Mouse (Mus musculus) intestine, embryonic 16.5 days (tissue): ENCODE measurements around the gene Gng7. TPM values are rescaled to one million over a fixed set of nuclear protein-coding genes. Genes with fewer than 3 reads are reported as not detected.
A peak's percentile ranks its signal among the peaks of the same experiment; 100 is the strongest.

Source experiments
- ATAC-seq: fragments of 200-750 bp; cut with Nextera tagmentation; 2 replicates; pipeline ENCODE4 v1.8.0; 2017; ENCODE audit warnings: moderate TSS enrichment, moderate library complexity
- H3K27ac ChIP-seq: fragments of 300-500 bp; sonication (generic); 2 replicates; pipeline ENCODE4 v1.5.1; 2014; ENCODE audit warnings: mild to moderate bottlenecking, low read length
- H3K27me3 ChIP-seq: fragments of 300-500 bp; sonication (generic); replicated peaks from 2 replicates; pipeline ENCODE4 v1.6.1; 2014; ENCODE audit warnings: low read length, control low read depth, mixed read lengths; ENCODE audit not compliant: control insufficient read depth, insufficient read depth
- H3K36me3 ChIP-seq: fragments of 300-500 bp; sonication (generic); 2 replicates; pipeline ENCODE4 v1.6.1; 2014; ENCODE audit warnings: low read length, control low read depth; ENCODE audit not compliant: control insufficient read depth, insufficient read depth
- H3K4me1 ChIP-seq: fragments of 300-500 bp; sonication (generic); 2 replicates; pipeline ENCODE4 v1.6.1; 2014; ENCODE audit warnings: low read length, control low read depth, mixed read lengths; ENCODE audit not compliant: control insufficient read depth, insufficient read depth
- H3K4me2 ChIP-seq: fragments of 300-500 bp; sonication (generic); 2 replicates; pipeline ENCODE4 v1.6.1; 2014; ENCODE audit warnings: low read depth, low read length, control low read depth
- H3K4me3 ChIP-seq: fragments of 300-500 bp; sonication (generic); 2 replicates; pipeline ENCODE4 v1.5.1; 2014; ENCODE audit warnings: mild to moderate bottlenecking, low read length
- H3K9ac ChIP-seq: fragments of 300-500 bp; sonication (generic); 2 replicates; pipeline ENCODE4 v1.6.1; 2014; ENCODE audit warnings: low read depth, low read length
- H3K9me3 ChIP-seq: fragments of 300-500 bp; sonication (generic); 2 replicates; pipeline ENCODE4 v1.6.1; 2016; ENCODE audit warnings: low read length, control low read depth; ENCODE audit not compliant: control insufficient read depth
- WGBS: fragments of 180-500 bp; shearing (Covaris S2); extraction: QIAGEN DNeasy Blood & Tissue Kit; methylation state at CpG from one replicate; pipeline ENCODE4 v1.1.7; 2014; 5-methylcytosine and 5-hydroxymethylcytosine counted together
- polyA plus RNA-seq: library from polyadenylated mRNA; unstranded; fragments of >200 nt; fragmentation: Nextera tagmentation; extraction: Ambion mirVana; gene quantifications from 2 replicates; pipeline ENCODE4 v1.2.1, GENCODE M21; 2015

The Gng7 gene
- polyA plus RNA-seq, 1 experiment from 2014 or later: 3.6 TPM

DNA sequence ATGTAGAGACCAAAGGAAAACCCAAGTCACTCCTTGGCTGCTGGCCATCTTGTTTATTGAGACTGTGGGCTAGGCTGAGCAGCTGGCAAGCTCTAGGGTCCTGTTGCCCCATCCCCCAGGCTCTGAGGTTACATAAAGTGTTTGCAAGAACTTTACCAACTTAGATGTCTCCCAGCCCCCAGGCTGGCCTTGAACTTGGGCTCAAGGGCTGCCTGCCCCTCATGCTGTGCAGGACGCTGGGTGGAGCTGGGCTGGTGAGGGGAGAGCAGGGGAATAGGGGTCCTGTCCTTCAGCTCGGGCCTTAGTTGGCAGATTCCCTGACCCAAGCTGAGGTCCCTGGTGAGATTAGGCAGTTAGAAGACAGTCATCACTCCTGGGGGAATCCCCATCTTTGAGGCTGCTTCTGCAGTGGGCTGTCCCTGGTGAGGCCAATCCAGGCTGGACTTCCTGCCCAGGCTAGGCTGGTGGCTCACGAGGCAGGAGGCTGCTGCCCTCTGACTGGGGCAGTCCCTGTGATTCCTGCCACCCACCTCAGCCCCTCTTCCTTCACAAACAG is 47.6 kb downstream of the Gng7 start:
- H3K4me2 ChIP-seq: no peak overlapping the region
- H3K27me3 ChIP-seq: no peaks in the 10 kb centered on the region
- no peak overlapping the region for H3K27ac ChIP-seq
- 47% methylated on average over 3 of the region's 3 CpGs for WGBS
- H3K9ac ChIP-seq: 0 out of 2 replicates have a peak overlapping the region, but pooled peaks have one; percentile 13
- no peaks in the 10 kb centered on the region for H3K36me3 ChIP-seq
- H3K4me1 ChIP-seq: peaks cover 45% of the 10 kb centered on the region
- H3K9me3 ChIP-seq: peaks cover 2% of the 10 kb centered on the region; the same call in 1 of the 2 replicates
- no peak overlapping the region for H3K4me3 ChIP-seq
- ATAC-seq: no peak

- Histone ChIP-seq H3K4me1 (peaks cover 40% of the 10 kb centered on the region), H3K27ac (no peak overlapping the region), H3K4me3 (no peak overlapping the region), H3K9me3 (peaks cover 2% of the 10 kb centered on the region; the same call in 1 of the 2 replicates), H3K4me2 (no peak overlapping the region), H3K36me3 (no peaks in the 10 kb centered on the region), H3K27me3 (no peaks in the 10 kb centered on the region), H3K9ac (no peak overlapping the region)
- 41% methylated on average over 12 of the region's 12 CpGs for WGBS
- no peak for ATAC-seq
Observed at GRCm38 (mm10) chr10:80966296-80966695, 48.4 kb downstream of the Gng7 start.

- H3K36me3 ChIP-seq: no peaks in the 10 kb centered on the region
- H3K4me1 ChIP-seq: peaks cover 44% of the 10 kb centered on the region
- no peaks in the 10 kb centered on the region for H3K27me3 ChIP-seq
- H3K27ac ChIP-seq: peak overlapping the region; percentile 19
- H3K4me3 ChIP-seq: no peak overlapping the region
- no peaks in the 10 kb centered on the region for H3K9me3 ChIP-seq
- ATAC-seq: no peak
- 0 out of 2 replicates have a peak overlapping the region, but pooled peaks have one; percentile 28 for H3K9ac ChIP-seq
- WGBS: 52% methylated on average over 12 of the region's 12 CpGs
- no peak overlapping the region for H3K4me2 ChIP-seq
Observed at GRCm38 (mm10) chr10:80963031-80963975, 51.4 kb downstream of the Gng7 start.

GRCm38 (mm10) chr10:80962585-80962984 is 52.2 kb downstream of the Gng7 start:
- H3K27me3 ChIP-seq: no peaks in the 10 kb centered on the region
- peak overlapping the region; percentile 84 for H3K27ac ChIP-seq
- no peaks in the 10 kb centered on the region for H3K9me3 ChIP-seq
- peaks cover 44% of the 10 kb centered on the region for H3K4me1 ChIP-seq
- H3K36me3 ChIP-seq: no peaks in the 10 kb centered on the region
- no peak overlapping the region for H3K9ac ChIP-seq
- 52% methylated on average over 5 of the region's 5 CpGs for WGBS
- H3K4me2 ChIP-seq: no peak overlapping the region
- ATAC-seq: no peak
- no peak overlapping the region for H3K4me3 ChIP-seq

DNA sequence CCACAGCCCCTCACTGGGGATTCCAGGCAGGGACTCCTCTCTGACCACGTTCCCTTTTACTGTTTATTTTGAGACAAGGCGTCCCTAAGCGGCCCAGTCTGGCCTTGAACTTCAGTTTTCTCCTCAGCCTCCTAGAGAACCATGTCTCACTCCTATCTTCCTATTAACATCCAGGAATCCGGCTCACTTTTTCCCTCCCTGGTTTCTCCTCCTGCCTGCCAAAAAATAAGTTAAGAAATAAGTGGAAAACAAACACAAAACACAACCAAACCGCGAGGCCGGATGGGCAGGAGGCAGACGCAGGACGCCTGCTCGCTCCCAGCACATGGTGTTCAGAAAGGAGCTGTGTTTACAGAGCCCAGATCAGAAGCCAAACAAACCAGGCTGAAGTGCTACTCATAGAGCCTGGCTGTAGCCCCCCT is 52.7 kb downstream of the Gng7 start:
- Histone ChIP-seq H3K4me3 (no peak overlapping the region), H3K27ac (peak overlapping the region; percentile 84), H3K36me3 (no peaks in the 10 kb centered on the region), H3K4me2 (no peak overlapping the region), H3K27me3 (no peaks in the 10 kb centered on the region), H3K4me1 (peaks cover 40% of the 10 kb centered on the region), H3K9ac (no peak overlapping the region), H3K9me3 (no peaks in the 10 kb centered on the region)
- WGBS: 34% methylated on average over 10 of the region's 10 CpGs
- peak; percentile 61 for ATAC-seq

GRCm38 (mm10) chr10:80960551-80961508 is 53.9 kb downstream of the Gng7 start:
- Histone ChIP-seq H3K4me3 (no peak overlapping the region), H3K4me2 (no peak overlapping the region), H3K36me3 (no peaks in the 10 kb centered on the region), H3K9me3 (no peaks in the 10 kb centered on the region), H3K27me3 (no peaks in the 10 kb centered on the region), H3K4me1 (peaks cover 29% of the 10 kb centered on the region), H3K9ac (no peak overlapping the region), H3K27ac (peak overlapping the region; percentile 88)
- ATAC-seq: peak; percentile 60
- 13% methylated on average over 16 of the region's 16 CpGs for WGBS

DNA sequence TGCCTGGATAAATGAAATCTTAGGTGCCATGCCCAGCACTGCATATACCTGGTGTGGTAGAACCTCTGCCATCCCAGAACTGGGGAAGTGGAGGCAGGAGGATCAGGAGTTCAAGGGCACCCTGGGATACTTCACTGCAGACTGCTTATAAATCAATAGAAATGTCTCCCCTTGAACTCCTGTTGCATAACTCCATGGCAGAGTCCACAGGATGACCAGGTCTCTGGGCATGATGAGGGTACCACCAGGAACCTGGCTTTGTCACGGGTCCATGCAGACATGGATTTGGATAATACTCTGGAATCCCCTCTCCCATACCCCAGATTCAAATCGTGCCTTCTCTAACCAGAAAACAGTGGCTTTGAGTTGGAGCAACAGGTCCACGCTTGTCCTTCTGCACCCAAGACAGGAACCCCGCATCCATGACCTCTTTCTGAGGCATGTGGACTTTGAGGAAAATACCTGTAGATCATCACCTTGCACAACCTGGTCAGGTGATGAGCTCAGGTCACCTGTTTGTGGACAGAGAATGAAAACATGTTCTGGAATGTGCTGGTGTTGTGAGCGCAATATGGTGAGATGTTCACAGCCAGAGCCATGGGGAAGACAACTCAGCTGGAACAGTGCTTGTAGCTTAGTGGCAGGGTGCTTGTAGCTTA is 55.6 kb downstream of the Gng7 start:
- Histone ChIP-seq H3K4me3 (no peak overlapping the region), H3K9me3 (no peaks in the 10 kb centered on the region), H3K4me1 (peaks cover 37% of the 10 kb centered on the region), H3K36me3 (no peaks in the 10 kb centered on the region), H3K4me2 (no peak overlapping the region), H3K27me3 (no peaks in the 10 kb centered on the region), H3K9ac (no peak overlapping the region), H3K27ac (no peak overlapping the region)
- ATAC-seq: no peak
- 92% methylated on average over 5 of the region's 5 CpGs for WGBS

- Histone ChIP-seq H3K4me3 (no peak overlapping the region), H3K27ac (no peak overlapping the region), H3K4me1 (peaks cover 24% of the 10 kb centered on the region), H3K9me3 (no peaks in the 10 kb centered on the region), H3K9ac (no peak overlapping the region), H3K27me3 (no peaks in the 10 kb centered on the region), H3K36me3 (no peaks in the 10 kb centered on the region), H3K4me2 (no peak overlapping the region)
- 78% methylated on average over 4 of the region's 4 CpGs for WGBS
- no peak for ATAC-seq
Observed at GRCm38 (mm10) chr10:80957791-80958190, 57.0 kb downstream of the Gng7 start.
